Mouse (Mus musculus) ES-E14 (cell line): ENCODE results near the gene Mcat.

Source experiments
- CHD2 ChIP-seq: IDR thresholded peaks from 2 replicates; pipeline ENCODE4 v1.6.1; 2014; ENCODE audit warnings: mild to moderate bottlenecking, low read depth, low read length, inconsistent platforms
- HCFC1 ChIP-seq: IDR thresholded peaks from 2 replicates; pipeline ENCODE4 v1.6.1; 2012; ENCODE audit warnings: low read length, inconsistent platforms, borderline replicate concordance; ENCODE audit not compliant: insufficient read depth
- MAFK ChIP-seq: IDR thresholded peaks from 2 replicates; pipeline ENCODE4 v1.6.1; 2014; ENCODE audit warnings: mild to moderate bottlenecking, low read depth, low read length, inconsistent platforms; ENCODE audit not compliant: insufficient read depth
- ZC3H11A ChIP-seq: IDR thresholded peaks from 2 replicates; pipeline ENCODE4 v1.6.1; 2012; ENCODE audit warnings: low read depth, mild to moderate bottlenecking, inconsistent platforms, low read length, borderline replicate concordance
- ZNF384 ChIP-seq: IDR thresholded peaks from 2 replicates; pipeline ENCODE4 v1.6.1; 2012; ENCODE audit warnings: low read depth, low read length, inconsistent platforms

GRCm38 (mm10) chr15:83509950-83510804 is 53.4 kb downstream of the Mcat start:
- TF ChIP-seq HCFC1 (no peak), ZNF384 (no peak), MAFK (no peak), CHD2 (no peak), ZC3H11A (no peak)
